Mouse (Mus musculus) MN1 (cell line): Measurements from ENCODE around the gene Tbc1d22a.
A peak's percentile ranks its signal among the peaks of the same experiment; 100 is the strongest.
"Not testable (repeated sequence)": the region's sequence is repeated elsewhere in the genome, so short reads cannot be mapped to it uniquely, and the experiment has no call there.

Experiments used
- DNase-seq: peaks from one replicate; pipeline ENCODE4 v3.0.0-alpha.2; 2016; ENCODE audit warnings: low spot score

The Tbc1d22a gene

GRCm38 (mm10) chr15:86213753-86214548 is at the start of gene Tbc1d22a:
TSS of gene Tbc1d22a (plus strand) at chr15:86214459.
- peak; percentile 98 for DNase-seq

GRCm38 (mm10) chr15:86164718-86165345 is 49.4 kb upstream of the Tbc1d22a start:
- DNase-seq = no peak

GRCm38 (mm10) chr15:86165811-86166590 is 48.3 kb upstream of the Tbc1d22a start:
- DNase-seq = no peak

DNA sequence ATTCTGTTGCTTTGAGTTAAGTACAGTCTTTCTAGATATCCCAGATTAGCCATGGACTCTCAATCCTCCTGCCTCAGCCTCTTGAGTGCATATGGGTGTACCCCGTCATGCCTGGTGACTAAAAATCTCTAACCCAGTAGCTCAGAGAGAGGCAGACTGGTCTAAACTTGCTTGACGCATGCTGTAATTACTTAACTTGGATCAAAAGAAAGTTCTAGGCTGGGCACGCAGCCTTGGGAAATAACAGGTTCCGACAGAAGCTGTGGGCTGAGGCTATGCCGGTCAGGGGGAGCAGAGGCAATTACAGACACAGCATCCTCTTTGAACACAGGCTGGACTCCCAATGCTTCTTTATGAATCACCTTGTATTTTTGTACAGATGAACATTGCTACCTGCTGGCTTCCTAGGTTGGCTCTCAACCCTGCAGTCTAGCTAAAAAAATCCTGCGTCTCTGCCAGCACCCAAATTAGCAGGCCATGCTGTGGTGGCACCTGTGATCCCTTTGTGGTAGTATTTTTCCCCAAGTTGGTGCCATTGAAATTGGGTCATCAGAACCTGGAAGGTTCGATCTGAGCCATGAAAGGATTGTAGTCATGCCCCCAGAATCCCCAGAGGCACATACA is 47.1 kb upstream of the Tbc1d22a start:
- DNase-seq = no peak

- DNase-seq = no peak
These were observed 46.3 kb upstream of the Tbc1d22a start for GRCm38 (mm10) chr15:86167787-86168504.

DNA sequence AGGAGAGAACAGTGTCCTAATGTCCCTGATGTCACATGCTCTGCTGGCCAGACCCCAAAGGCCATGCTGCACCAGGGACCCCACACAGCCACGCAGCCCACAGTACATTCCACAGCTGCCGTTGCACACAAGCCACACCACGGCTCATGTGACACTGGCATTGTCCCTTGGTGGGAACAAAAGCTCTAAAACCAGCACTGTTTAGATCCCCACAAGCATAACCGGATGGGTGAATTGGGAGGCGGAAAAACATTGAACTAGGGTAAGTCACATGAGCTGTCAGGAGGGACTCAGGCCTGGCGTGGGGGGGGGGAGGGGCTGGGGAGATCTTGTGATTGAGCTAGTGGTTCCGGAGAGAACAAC is 45.8 kb upstream of the Tbc1d22a start:
- no peak for DNase-seq

DNA sequence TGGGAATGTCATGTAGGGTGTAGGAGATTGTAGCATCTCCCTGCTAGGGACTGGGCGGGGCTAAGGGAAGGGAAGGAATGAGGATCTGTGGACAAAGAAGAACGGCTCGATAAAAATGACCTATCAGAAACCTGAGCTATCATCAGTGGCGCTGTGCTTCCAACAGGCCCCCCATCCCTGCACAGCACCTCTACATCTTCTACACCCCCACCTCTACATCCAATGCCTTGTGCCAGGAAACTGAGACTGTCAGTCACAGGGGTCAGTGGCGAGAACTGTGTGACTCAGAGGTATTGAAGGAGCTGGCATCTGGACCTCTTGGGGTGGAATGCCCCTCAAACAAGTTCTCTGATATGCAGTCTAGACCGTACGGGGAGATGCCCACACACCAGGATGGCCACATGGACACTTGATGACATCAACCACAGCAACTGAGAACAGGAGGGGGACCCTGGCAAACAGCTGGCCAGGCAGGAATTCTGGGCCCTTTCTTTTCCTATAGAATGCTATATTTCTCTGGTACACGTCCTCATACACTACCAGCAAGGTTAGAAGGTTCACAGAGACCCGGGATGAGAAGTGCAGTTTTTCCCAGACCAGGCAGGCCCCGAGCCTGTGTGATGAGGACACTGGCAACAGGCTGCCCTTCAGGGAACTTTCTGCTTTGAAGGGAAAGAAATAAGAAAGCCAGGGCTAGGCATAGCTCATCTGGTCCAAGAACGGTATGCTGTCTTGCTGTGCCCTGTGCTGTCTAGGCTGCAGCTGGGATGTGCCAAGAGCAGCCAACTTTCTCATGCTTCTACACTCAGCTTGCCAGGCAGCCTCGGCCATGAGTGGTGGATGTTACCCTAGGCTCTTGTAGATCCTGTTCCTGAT is 45.1 kb upstream of the Tbc1d22a start:
- DNase-seq = no peak

GRCm38 (mm10) chr15:86169817-86170110 is 44.5 kb upstream of the Tbc1d22a start:
- DNase-seq = peak; percentile 73

DNA sequence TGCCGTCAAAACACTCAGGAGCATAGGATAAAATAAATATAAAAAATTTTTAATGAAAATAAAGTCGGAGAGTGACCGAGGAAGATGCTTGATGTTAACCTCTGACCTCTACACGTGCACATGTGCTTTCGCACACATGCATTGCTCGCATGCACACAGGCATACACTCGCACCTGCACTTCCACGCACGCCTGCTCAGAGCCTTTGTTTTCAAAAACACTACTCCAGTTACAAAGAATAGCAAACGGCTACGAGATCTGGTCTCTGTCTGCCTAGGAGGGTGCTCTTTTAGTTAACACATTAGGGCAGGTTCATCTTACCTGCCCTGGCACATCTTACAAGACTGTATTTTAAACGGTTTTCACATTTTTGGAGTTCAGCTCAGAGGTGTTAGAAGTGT is 42.9 kb upstream of the Tbc1d22a start:
- DNase-seq = no peak

- no peak for DNase-seq
These were observed 42.1 kb upstream of the Tbc1d22a start for GRCm38 (mm10) chr15:86172124-86172523.

DNA sequence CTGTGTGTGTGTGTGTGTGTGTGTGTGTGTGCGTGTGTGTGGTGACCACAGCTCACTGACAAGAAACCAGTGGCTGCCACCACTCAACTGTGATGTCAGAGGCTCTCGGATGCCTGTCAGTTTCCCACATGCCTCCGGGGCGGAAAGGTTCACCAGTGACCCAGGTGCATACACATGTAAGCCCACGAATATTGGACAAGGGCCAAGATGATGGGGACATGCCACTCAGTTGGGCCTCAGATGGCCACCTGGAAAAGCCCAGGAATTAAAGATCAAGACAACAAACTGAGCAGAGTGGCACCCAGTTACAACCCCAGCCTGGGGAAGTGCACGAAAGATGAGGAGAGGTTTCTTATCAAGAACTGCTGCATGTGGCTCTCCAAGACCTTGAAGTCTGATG is 41.7 kb upstream of the Tbc1d22a start:
- DNase-seq = no peak

GRCm38 (mm10) chr15:86173136-86173985 is 40.9 kb upstream of the Tbc1d22a start:
- DNase-seq = no peak

DNA sequence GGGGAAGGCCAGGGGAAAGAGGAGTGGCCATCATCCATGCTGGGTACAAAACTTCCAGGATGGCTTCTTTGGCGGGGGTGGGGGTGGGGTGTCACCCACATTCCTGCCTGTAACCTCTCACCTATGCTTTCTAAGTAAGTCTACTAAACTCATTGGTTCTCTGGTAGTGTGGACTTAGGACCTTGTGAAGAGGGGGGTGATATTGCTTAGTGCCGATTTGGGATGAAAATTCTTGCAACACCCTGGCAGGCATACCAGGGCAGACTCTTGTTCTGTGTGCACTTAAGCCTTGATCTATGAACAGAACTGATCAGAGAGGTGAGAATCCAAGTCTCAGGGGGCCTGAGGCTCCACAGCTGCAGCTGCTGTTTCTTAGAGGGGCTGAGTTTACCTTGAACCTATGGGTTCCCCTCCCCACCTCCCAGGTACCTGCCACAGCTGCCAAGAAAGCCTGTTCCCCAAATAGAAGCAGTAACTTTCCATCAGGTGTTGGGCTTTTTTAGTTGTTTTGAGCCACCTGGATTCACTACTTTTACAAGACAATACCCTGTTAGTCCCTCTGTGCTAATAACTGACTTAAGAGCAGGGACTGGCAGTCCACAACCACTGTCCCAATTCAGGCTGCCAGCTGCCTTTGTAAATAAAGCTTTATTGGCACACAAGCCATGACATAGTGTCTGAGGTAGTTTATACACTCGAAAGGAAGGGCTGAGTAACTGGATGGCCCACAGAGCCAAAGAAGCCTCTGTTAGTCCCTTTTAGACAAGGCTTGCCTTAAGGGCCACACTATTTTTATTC is 38.8 kb upstream of the Tbc1d22a start:
- no peak for DNase-seq

GRCm38 (mm10) chr15:86176166-86176565 is 38.1 kb upstream of the Tbc1d22a start:
- no peak for DNase-seq

DNA sequence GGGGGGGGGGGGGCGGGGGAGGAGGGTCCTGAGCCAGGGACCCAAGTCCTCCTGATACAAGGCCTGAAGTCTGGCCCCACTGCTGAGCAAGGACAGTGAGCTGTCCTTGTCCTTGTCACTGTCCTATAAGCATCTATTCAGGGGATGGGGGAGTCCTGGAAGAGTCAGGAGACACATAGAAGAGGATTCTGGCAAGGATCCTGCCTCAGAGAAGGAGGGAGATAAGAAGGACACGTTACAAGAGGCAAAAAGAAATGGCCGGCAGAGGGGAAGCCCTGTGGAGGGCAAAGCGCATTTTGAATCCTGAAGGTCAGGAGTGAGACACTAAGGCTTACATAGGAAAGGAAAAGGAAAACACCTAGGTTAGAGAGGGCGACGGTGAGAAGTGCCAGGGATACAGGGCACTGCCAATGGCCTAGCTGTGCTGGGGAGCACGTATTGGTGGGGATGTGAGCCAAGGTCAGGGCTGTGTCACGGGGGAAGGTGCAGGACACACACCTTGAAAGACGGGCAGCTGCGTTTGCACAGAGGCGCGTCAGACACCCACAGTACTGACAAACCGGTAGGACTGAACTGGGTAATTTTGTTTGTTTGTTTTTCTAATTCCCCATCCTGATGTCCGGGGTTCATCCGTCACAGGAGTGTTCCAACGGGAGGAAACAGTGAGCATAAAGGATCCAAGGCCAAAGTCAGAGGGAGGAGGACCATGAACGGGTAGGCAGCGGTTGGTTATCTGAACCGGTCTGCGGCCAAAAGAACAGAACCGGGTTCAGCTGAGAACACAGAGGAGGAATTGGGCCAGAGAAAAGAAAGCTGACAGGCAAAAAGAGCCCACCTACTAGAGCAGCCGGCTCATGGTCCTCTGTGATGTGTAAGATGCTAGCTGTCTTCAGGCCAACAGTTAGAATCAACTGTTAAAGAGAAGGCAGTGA is 37.2 kb upstream of the Tbc1d22a start:
- no peak for DNase-seq

DNA sequence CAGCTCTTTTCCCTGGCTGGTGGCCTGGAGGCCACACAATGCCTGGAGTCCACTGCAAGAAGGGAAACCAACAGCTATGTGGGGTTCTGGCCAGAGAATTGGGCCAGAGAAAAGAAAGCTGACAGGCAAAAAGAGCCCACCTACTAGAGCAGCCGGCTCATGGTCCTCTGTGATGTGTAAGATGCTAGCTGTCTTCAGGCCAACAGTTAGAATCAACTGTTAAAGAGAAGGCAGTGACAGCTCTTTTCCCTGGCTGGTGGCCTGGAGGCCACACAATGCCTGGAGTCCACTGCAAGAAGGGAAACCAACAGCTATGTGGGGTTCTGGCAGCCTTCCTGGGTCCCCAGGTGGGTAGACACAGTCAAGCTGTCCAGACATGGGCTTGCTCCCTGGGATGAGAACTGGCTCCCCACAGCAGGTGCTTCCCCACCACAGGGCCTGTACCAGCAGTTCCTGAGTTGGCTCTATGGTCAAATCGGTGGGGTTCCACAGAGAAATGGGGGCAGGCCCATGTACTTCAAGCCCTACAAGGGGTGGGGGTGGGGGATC is 36.5 kb upstream of the Tbc1d22a start:
- DNase-seq = not testable (repeated sequence)

DNA sequence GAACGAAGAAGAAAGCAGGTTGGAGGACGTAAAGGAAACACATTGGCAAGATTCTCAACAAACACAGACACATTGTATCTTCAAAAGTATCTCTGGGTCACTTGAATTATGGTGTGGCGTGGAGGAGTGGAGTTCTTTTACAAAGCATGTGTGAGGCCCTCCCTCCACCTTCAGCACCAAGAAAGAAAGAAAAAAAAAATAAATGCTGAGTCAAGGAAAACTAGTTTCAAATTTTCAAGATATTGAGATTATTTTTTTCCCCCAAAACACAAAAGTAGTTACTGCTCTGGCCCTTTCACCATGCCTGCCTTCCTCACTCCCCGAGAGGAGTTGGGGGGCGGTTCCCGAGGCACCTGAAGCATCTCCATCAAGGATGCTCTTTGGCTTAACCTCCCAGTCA is 35.7 kb upstream of the Tbc1d22a start:
- no peak for DNase-seq

DNA sequence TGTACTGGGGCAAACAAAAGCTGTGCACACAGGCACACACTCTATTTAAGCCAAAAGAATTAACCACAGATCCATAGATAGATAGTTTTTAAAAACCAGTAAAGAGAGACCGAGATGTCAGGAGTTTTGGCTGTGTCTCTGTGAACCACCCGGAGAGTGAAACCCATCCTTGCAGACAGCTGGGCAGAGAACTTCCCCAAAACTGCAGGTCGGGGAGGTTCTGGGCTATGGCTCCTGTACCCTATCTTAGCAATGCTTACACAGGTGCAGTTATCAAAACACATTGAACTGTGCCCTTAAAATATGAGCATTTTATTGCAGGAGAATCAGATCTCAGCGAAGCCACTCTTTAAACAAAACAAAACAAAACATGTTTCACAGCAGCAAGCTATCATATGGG is 33.8 kb upstream of the Tbc1d22a start:
- no peak for DNase-seq
